Mouse (Mus musculus) skeletal muscle tissue, adult 2 months (tissue): ENCODE measurements around the gene Atp7a.
"Not testable (repeated sequence)": the region's sequence is repeated elsewhere in the genome, so short reads cannot be mapped to it uniquely, and the experiment has no call there.

Experiments used
- DNase-seq: peaks from one replicate; pipeline ENCODE4 v3.0.0-alpha.2; 2012; ENCODE audit warnings: low read depth, low spot score

The Atp7a gene

GRCm38 (mm10) chrX:106026418-106027342 lies at the start of gene Atp7a:
Gene Atp7a (plus strand): TSS chrX:106027276.
- DNase-seq, result peak; percentile 88

- no peak for DNase-seq
These were observed 25.5 kb upstream of the Atp7a start for GRCm38 (mm10) chrX:106001605-106002004.

- DNase-seq, result no peak
These were observed 16.3 kb upstream of the Atp7a start for GRCm38 (mm10) chrX:106010762-106011161.

GRCm38 (mm10) chrX:106011465-106012159 lies 15.5 kb upstream of the Atp7a start, which contains the start of gene Magt1:
Gene Magt1 (minus strand): TSS chrX:106011906.
- DNase-seq, result peak; percentile 92

GRCm38 (mm10) chrX:106012559-106012958 lies 14.5 kb upstream of the Atp7a start:
- no peak for DNase-seq

GRCm38 (mm10) chrX:106013217-106013616 lies 13.9 kb upstream of the Atp7a start:
- peak; percentile 27 for DNase-seq

- not testable (repeated sequence) for DNase-seq
These were observed 12.2 kb upstream of the Atp7a start for GRCm38 (mm10) chrX:106014741-106015377.

GRCm38 (mm10) chrX:106015571-106016322 lies 11.3 kb upstream of the Atp7a start, which contains the start of gene Cox7b:
Gene Cox7b (plus strand): TSS chrX:106015700.
- DNase-seq, result peak; percentile 89

GRCm38 (mm10) chrX:106017102-106017501 lies 10.0 kb upstream of the Atp7a start:
- DNase-seq, result no peak

- no peak for DNase-seq
These were observed 9.6 kb upstream of the Atp7a start for GRCm38 (mm10) chrX:106017516-106017915.

- DNase-seq, result no peak
These were observed 233 bp downstream of the Atp7a start for GRCm38 (mm10) chrX:106027343-106027674.

GRCm38 (mm10) chrX:106030176-106030575 lies 3.1 kb downstream of the Atp7a start:
- DNase-seq, result no peak

GRCm38 (mm10) chrX:106031124-106031523 lies 4.0 kb downstream of the Atp7a start:
- DNase-seq, result no peak

- no peak for DNase-seq
These were observed 8.7 kb downstream of the Atp7a start for GRCm38 (mm10) chrX:106035727-106036126.

GRCm38 (mm10) chrX:106037185-106037752 lies 10.2 kb downstream of the Atp7a start:
- no peak for DNase-seq

- no peak for DNase-seq
These were observed 17.0 kb downstream of the Atp7a start for GRCm38 (mm10) chrX:106043863-106044617.

GRCm38 (mm10) chrX:106045455-106045854 lies 18.4 kb downstream of the Atp7a start:
- no peak for DNase-seq

- DNase-seq, result no peak
These were observed 18.9 kb downstream of the Atp7a start for GRCm38 (mm10) chrX:106045928-106046327.

GRCm38 (mm10) chrX:106048191-106048590 lies 21.1 kb downstream of the Atp7a start:
- no peak for DNase-seq

GRCm38 (mm10) chrX:106077858-106078257 lies 50.8 kb downstream of the Atp7a start:
- DNase-seq, result not testable (repeated sequence)
